8 mouse cellular contexts compared by ENCODE assay signal in genomic region chr14:36212830-36213229, GRCm38 (mm10).
DNase-seq lines count a peak whose midpoint lies in the region.

No protein-coding gene starts in this region.

- no peaks in the 10 kb centered on the region for H3K9me3 ChIP-seq in embryonic facial prominence, embryonic 10.5 days

- peak; percentile 21 for DNase-seq in ovary, postnatal 36 days (ENCODE audit: low spot score)
- no peak for DNase-seq in ovary, postnatal 10 days (ENCODE audit: low spot score)
- DNase-seq in adrenal gland, postnatal 4 days (ENCODE audit: low spot score in 2 of 2): peak; percentile 3 to 6
- peak; percentile 63 for DNase-seq in embryonic facial prominence, embryonic 10.5 days (ENCODE audit: low spot score)
- peak; percentile 23 for DNase-seq in kidney, postnatal 14 days
- peak; percentile 2 for DNase-seq in lung, postnatal 14 days
- DNase-seq in testis, postnatal 10 days (ENCODE audit: low spot score): peak; percentile 75
- DNase-seq in heart, adult 8-10 months (ENCODE audit: low spot score): no peak

- no peaks in the 10 kb centered on the region for H3K4me1 ChIP-seq in embryonic facial prominence, embryonic 10.5 days

- no peak overlapping the region for H3K27ac ChIP-seq in embryonic facial prominence, embryonic 10.5 days (replicated peaks)

- 38% methylated on average over 4 of the region's 4 CpGs for WGBS in embryonic facial prominence, embryonic 10.5 days

- H3K36me3 ChIP-seq in embryonic facial prominence, embryonic 10.5 days (replicated peaks): no peaks in the 10 kb centered on the region

- H3K27me3 ChIP-seq in embryonic facial prominence, embryonic 10.5 days (replicated peaks; ENCODE audit: low read depth, poor library complexity, severe bottlenecking): no peaks in the 10 kb centered on the region

- no peak overlapping the region for H3K4me3 ChIP-seq in embryonic facial prominence, embryonic 10.5 days

Comparison
In these comparisons a context has a peak if more than half of its experiments do, and no peak if none do; other contexts are left out.
1. DNase-seq: peak in ovary, postnatal 36 days (single experiment), adrenal gland, postnatal 4 days (2 of 2), embryonic facial prominence, embryonic 10.5 days (single experiment), kidney, postnatal 14 days (single experiment), lung, postnatal 14 days (single experiment) and testis, postnatal 10 days (single experiment); none in ovary, postnatal 10 days (single experiment) and heart, adult 8-10 months (single experiment).